Mouse (Mus musculus) G1E (cell line): ENCODE results near the gene Tulp2. TPM values are rescaled to one million over a fixed set of nuclear protein-coding genes. Genes with fewer than 3 reads are reported as not detected.

Experiments
- ATAC-seq: 2 replicates; pipeline ENCODE4 v1.8.0; 2016; ENCODE audit warnings: mild to moderate bottlenecking; ENCODE audit not compliant: insufficient number of reproducible peaks, poor library complexity, low FRiP score, severe bottlenecking; ENCODE audit errors: extremely low read depth
- DNase-seq: peaks from one replicate; pipeline ENCODE4 v3.0.0; 2012; ENCODE audit warnings: low spot score
- H3K27me3 ChIP-seq: 2 replicates; pipeline ENCODE4 v1.6.1; 2012; ENCODE audit warnings: mild to moderate bottlenecking, low read length, inconsistent platforms; ENCODE audit not compliant: insufficient read depth
- H3K36me3 ChIP-seq: replicated peaks from 2 replicates; pipeline ENCODE3; 2012; ENCODE audit warnings: mild to moderate bottlenecking, inconsistent platforms
- H3K4me1 ChIP-seq: 2 replicates; pipeline ENCODE4 v1.6.1; 2012; ENCODE audit warnings: low read depth, low read length, inconsistent platforms, mixed read lengths; ENCODE audit not compliant: insufficient read depth
- H3K4me3 ChIP-seq: 2 replicates; pipeline ENCODE4 v1.5.1; 2012; ENCODE audit warnings: low read depth, mild to moderate bottlenecking, inconsistent platforms, low read length, moderate library complexity, mixed read lengths
- H3K9me3 ChIP-seq: replicated peaks from 2 replicates; pipeline ENCODE4 v1.6.1; 2012; ENCODE audit warnings: inconsistent platforms
- CTCF ChIP-seq: IDR thresholded peaks from 2 replicates; pipeline ENCODE4 v1.5.1; 2012; ENCODE audit warnings: low read depth, low read length, inconsistent platforms, mixed read lengths
- GATA1 ChIP-seq: IDR thresholded peaks from 2 replicates; pipeline ENCODE4 v1.6.1; 2012; ENCODE audit warnings: borderline replicate concordance, low read length, inconsistent platforms, mixed read lengths
- GATA2 ChIP-seq: IDR thresholded peaks from 2 replicates; pipeline ENCODE4 v1.6.1; 2012; ENCODE audit warnings: low read depth, low read length, inconsistent platforms, borderline replicate concordance
- POLR2AphosphoS5 ChIP-seq: IDR thresholded peaks from 2 replicates; pipeline ENCODE4 v1.6.1; 2012; ENCODE audit warnings: low read depth, low read length, inconsistent platforms; ENCODE audit not compliant: insufficient replicate concordance
- TAL1 ChIP-seq: conservative IDR thresholded peaks from 2 replicates; pipeline ENCODE4 v1.6.1; 2012; ENCODE audit warnings: low read depth, low read length, inconsistent platforms, mixed read lengths
- polyA plus RNA-seq: library from polyadenylated mRNA; stranded (reverse); fragments of >175 nt; gene quantifications from 2 replicates; pipeline ENCODE4 v1.2.3, GENCODE M21; 2012
- total RNA-seq, 2 experiments: library from RNA; stranded (forward) in 1 of 2; stranded (reverse) in 1 of 2; fragments of 200-1000 nt in 1 of 2; fragments of >200 nt in 1 of 2; fragmentation: Nextera tagmentation in 1 of 2; gene quantifications; 2 replicates each; pipeline ENCODE4 v1.2.3; 2014 to 2017

The Tulp2 gene
- total and polyA plus RNA-seq, 3 experiments, result 0.49 to 1.7 (median 0.98) TPM

DNA sequence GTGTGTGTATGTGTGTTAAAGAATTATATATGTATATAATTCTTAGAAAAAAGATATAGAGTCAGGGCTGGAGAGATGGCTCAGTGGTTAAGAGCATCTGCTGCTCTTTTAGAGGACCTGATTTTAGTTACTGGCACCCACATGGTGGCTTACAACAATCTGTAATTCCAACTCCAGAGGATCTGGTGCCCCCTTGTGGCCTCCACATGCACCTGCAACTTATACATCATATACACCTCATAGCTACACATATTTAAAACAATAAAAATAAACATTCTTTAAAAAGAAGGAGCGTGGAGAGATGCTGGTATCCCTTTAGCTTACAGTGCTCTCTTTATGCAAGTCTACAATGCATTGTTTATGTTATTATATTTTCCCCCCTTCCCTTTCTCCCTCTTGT, 62.8 kb downstream of the Tulp2 start:
- TF ChIP-seq TAL1 (no peak), GATA2 (no peak), CTCF (no peak), POLR2AphosphoS5 (no peak), GATA1 (no peak)
- DNase-seq (no peak), ATAC-seq (no peak)
- Histone ChIP-seq H3K9me3 (0 out of 2 replicates have a peak, but pooled peaks cover 3% of the 10 kb centered on the region), H3K4me3 (no peak overlapping the region), H3K27me3 (peaks cover 54% of the 10 kb centered on the region), H3K36me3 (no peaks in the 10 kb centered on the region), H3K4me1 (peaks cover 3% of the 10 kb centered on the region; the same call in 1 of the 2 replicates)

DNA sequence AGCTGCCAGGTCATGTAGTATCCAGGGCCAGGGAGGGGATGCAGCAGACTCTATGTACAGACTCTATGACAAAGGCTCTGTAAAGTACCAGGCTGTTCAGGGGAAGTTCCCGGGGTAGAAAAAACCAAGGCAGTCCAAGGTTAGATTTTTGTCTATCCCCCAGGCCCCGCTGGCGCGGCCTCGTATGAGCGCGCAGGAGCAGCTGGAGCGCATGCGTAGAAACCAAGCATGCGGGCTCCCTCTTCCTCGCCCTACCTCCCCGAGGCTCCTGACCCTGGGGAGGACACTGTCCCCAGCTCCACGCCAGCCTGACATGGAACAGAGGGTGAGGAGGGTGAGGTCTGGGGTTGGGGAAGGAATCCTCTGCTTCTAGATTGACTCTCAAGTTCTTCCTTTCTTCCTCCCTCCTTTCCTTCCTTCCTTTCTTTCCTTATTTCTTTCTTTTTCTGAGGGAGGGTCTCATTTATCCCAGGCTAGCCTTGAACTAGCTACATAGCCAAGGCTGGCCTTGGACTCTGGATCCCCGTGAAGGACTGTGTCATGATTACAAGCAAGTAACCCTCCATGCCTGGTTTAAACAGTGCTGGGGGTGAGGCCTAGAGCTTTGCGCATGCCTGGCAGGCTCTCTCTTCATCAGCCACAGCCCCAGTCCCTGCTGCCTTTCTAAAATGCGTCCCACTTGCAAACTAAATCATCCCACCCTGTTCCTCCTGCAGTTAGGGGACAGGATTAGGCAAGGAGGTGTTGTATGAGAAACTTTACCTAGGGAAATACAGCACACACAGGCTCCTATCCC, 68.2 kb downstream of the Tulp2 start:
- Histone ChIP-seq H3K27me3 (peaks cover 61% of the 10 kb centered on the region), H3K9me3 (no peaks in the 10 kb centered on the region), H3K4me1 (peaks cover 11% of the 10 kb centered on the region; the same call in 1 of the 2 replicates), H3K4me3 (no peak overlapping the region), H3K36me3 (no peaks in the 10 kb centered on the region)
- DNase-seq, result no peak
- no peak for ATAC-seq
- TF ChIP-seq CTCF (no peak), GATA1 (no peak), TAL1 (no peak), GATA2 (no peak)

DNA sequence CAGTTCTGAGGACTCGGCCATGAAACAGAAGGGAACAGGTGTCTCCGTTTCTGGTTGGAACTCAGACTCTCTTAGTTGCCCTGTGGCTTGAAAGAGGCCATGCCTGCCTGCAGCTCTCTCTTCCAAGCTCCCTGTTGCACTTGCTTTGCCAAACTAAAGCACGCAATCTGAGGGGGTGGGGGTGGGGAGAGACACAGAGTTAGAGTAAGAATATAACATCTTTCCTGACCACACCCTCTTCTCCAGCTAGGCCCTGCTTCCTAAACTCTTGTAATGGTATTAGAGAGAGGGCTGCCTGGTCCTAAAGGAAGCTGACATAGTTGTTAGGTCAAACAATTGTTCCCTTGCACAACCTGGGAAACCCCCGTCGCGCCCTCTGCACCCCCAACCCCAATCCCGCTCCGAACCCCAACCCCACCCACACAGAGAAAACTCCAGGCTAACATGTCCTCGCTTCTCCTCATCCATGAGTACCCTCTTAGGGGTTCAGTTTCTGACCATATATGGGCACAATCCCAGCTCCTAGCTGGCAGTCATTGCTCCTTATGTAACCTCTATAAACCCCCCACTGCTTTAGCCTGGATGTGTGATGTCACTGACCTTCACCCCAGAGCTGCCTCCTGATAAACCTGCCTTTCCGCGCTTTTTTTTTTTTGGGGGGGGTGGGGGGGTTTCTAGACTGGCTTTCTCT, 69.3 kb downstream of the Tulp2 start:
- H3K36me3 ChIP-seq, result no peaks in the 10 kb centered on the region
- DNase-seq, result no peak
- no peak for ATAC-seq
- peaks cover 58% of the 10 kb centered on the region for H3K27me3 ChIP-seq
- no peak overlapping the region for H3K4me3 ChIP-seq
- H3K4me1 ChIP-seq, result peaks cover 12% of the 10 kb centered on the region; the same call in 1 of the 2 replicates
- no peaks in the 10 kb centered on the region for H3K9me3 ChIP-seq
- no peak for TF ChIP-seq GATA2
- no peak for TF ChIP-seq TAL1
- TF ChIP-seq GATA1, result no peak
- no peak for TF ChIP-seq POLR2AphosphoS5
- no peak for TF ChIP-seq CTCF

DNA sequence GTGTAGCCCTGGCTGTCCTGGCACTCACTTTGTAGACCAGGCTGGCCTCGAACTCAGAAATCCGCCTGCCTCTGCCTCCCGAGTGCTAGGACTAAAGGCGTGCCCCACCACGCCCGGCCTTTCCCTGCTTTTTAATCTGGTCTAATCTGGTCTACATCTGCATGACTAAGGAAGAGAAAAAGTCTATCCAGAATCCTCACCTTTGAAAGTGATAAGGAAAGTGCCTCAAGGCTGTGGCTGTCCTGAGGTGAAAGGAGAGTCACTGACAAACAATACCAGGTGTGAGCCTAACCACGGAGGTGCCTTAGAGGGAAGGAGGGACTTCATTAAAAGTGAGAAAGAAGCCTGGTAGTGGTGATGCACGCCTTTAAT, 69.8 kb downstream of the Tulp2 start:
- Histone ChIP-seq H3K4me1 (peaks cover 15% of the 10 kb centered on the region; the same call in 1 of the 2 replicates), H3K9me3 (no peaks in the 10 kb centered on the region), H3K4me3 (no peak overlapping the region), H3K27me3 (peaks cover 55% of the 10 kb centered on the region), H3K36me3 (no peaks in the 10 kb centered on the region)
- DNase-seq (no peak), ATAC-seq (no peak)
- TF ChIP-seq POLR2AphosphoS5 (no peak), GATA2 (no peak), CTCF (no peak), TAL1 (no peak), GATA1 (no peak)

DNA sequence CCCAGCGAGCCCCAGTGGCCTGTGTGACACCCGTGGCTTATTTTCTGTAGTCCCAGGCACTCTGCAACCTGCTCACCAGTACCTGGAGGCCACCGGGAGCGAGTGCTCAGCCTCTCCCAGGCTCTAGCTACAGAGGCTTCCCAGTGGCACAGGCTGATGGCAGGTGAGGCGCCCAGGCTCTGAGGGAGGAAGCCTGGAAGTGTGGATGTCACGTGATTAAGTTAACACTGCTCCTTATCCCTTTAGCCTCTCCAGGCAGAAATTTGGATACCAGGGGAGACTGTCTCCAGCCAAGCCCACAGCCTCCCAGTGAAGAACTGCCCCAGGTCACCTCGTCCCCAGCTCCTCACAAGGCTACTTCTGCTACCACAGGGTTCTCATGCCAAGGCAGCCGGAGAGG, 71.8 kb downstream of the Tulp2 start:
- H3K4me1 ChIP-seq, result peaks cover 18% of the 10 kb centered on the region
- TF ChIP-seq CTCF (no peak), POLR2AphosphoS5 (no peak), GATA2 (no peak), GATA1 (no peak)
- DNase-seq, result no peak
- H3K4me3 ChIP-seq, result no peak overlapping the region
- ATAC-seq, result no peak
- no peaks in the 10 kb centered on the region for H3K36me3 ChIP-seq
- no peaks in the 10 kb centered on the region for H3K9me3 ChIP-seq
- H3K27me3 ChIP-seq, result peaks cover 48% of the 10 kb centered on the region

DNA sequence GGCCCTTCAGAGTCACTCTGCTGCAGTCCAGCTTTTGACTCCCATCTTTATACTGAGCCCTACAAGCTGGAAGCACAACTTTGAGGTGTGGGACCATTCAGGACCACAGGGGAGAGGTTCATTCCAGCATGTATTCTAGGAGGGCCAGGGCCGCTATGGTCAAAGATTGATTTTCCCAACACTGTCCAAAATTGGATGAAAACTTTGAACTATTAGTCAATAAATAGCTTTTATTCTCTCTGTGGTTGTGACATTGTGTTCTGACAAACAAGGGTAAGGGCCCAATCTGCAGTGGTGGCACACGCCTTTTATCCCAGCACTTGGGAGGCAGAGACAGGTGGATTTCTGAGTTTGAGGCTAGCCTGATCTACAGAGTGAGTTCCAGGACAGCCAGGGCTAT, 72.3 kb downstream of the Tulp2 start:
- TF ChIP-seq GATA1, result no peak
- TF ChIP-seq GATA2, result no peak
- TF ChIP-seq POLR2AphosphoS5, result no peak
- TF ChIP-seq TAL1, result no peak
- TF ChIP-seq CTCF, result no peak
- Histone ChIP-seq H3K36me3 (no peaks in the 10 kb centered on the region), H3K4me1 (peaks cover 23% of the 10 kb centered on the region), H3K4me3 (no peak overlapping the region), H3K27me3 (peaks cover 45% of the 10 kb centered on the region), H3K9me3 (no peaks in the 10 kb centered on the region)
- DNase-seq (no peak), ATAC-seq (no peak)
